Mouse (Mus musculus): ENCODE data around the gene Capn11. TPM values are rescaled to one million over a fixed set of nuclear protein-coding genes. Genes with fewer than 3 reads are reported as not detected.
"Not testable (repeated sequence)": the region's sequence is repeated elsewhere in the genome, so short reads cannot be mapped to it uniquely, and the experiment has no call there.

Capn11 gene
- total and polyA plus RNA-seq, 2 experiments from 2014 or later = 0.19 to 1.2 TPM

- H3K27ac ChIP-seq (ENCODE audit: low read depth, low read length) = peak overlapping the region; percentile 81
- peak; percentile 81 for TF ChIP-seq CTCF (IDR thresholded peaks at IDR 0.05)
- WGBS = 1% methylated on average over 34 of the region's 34 CpGs
- DNase-seq (ENCODE audit: low spot score) (peak; percentile 91), ATAC-seq (ENCODE audit: low FRiP score) (peak; percentile 84)
- peak overlapping the region; percentile 59 for H3K9ac ChIP-seq (replicated peaks; ENCODE audit: low read length, poor library complexity, severe bottlenecking)
- no peaks in the 10 kb centered on the region for H3K9me3 ChIP-seq (ENCODE audit: low read length)
- H3K36me3 ChIP-seq (ENCODE audit: insufficient read depth, low read length) = no peaks in the 10 kb centered on the region
- H3K4me1 ChIP-seq (ENCODE audit: insufficient read depth, low read length) = peaks cover 5% of the 10 kb centered on the region; the same call in 1 of the 2 replicates
- peak overlapping the region; percentile 40 for H3K4me3 ChIP-seq (ENCODE audit: low read depth, low read length)
- H3K27me3 ChIP-seq (ENCODE audit: insufficient read depth, low read length) = peaks cover 3% of the 10 kb centered on the region; the same call in 1 of the 2 replicates
- peak overlapping the region; percentile 63 for H3K4me2 ChIP-seq (ENCODE audit: low read depth, low read length, poor library complexity, severe bottlenecking)
Measured at GRCm38 (mm10) chr17:45629861-45630694, 29.0 kb downstream of the Capn11 start.

GRCm38 (mm10) chr17:45628885-45629855, 30.0 kb downstream of the Capn11 start:
- no peak for TF ChIP-seq CTCF (IDR thresholded peaks at IDR 0.05)
- no peaks in the 10 kb centered on the region for H3K9me3 ChIP-seq (ENCODE audit: low read length)
- no peak for ATAC-seq (ENCODE audit: low FRiP score)
- H3K27ac ChIP-seq (ENCODE audit: low read depth, low read length) = peak overlapping the region; percentile 81
- peak; percentile 42 for DNase-seq (ENCODE audit: low spot score)
- WGBS = 65% methylated on average over 13 of the region's 13 CpGs
- H3K36me3 ChIP-seq (ENCODE audit: insufficient read depth, low read length) = no peaks in the 10 kb centered on the region
- peak overlapping the region; percentile 63 for H3K4me2 ChIP-seq (ENCODE audit: low read depth, low read length, poor library complexity, severe bottlenecking)
- H3K9ac ChIP-seq (replicated peaks; ENCODE audit: low read length, poor library complexity, severe bottlenecking) = no peak overlapping the region
- peaks cover 3% of the 10 kb centered on the region; the same call in 1 of the 2 replicates for H3K27me3 ChIP-seq (ENCODE audit: insufficient read depth, low read length)
- peak overlapping the region; percentile 40 for H3K4me3 ChIP-seq (ENCODE audit: low read depth, low read length)
- H3K4me1 ChIP-seq (ENCODE audit: insufficient read depth, low read length) = peaks cover 5% of the 10 kb centered on the region; the same call in 1 of the 2 replicates

- Histone ChIP-seq H3K9me3 (ENCODE audit: low read length) (no peaks in the 10 kb centered on the region), H3K27me3 (ENCODE audit: insufficient read depth, low read length) (no peaks in the 10 kb centered on the region), H3K36me3 (ENCODE audit: insufficient read depth, low read length) (no peaks in the 10 kb centered on the region), H3K4me3 (ENCODE audit: low read depth, low read length) (no peak overlapping the region), H3K9ac (replicated peaks; ENCODE audit: low read length, poor library complexity, severe bottlenecking) (no peak overlapping the region), H3K4me1 (ENCODE audit: insufficient read depth, low read length) (peaks cover 5% of the 10 kb centered on the region; the same call in 1 of the 2 replicates), H3K4me2 (ENCODE audit: low read depth, low read length, poor library complexity, severe bottlenecking) (no peak overlapping the region), H3K27ac (ENCODE audit: low read depth, low read length) (no peak overlapping the region)
- no peak for TF ChIP-seq CTCF (IDR thresholded peaks at IDR 0.05)
- ATAC-seq (ENCODE audit: low FRiP score) (no peak), DNase-seq (ENCODE audit: low spot score) (no peak)
- WGBS = 21% methylated on average over 3 of the region's 3 CpGs
Measured at GRCm38 (mm10) chr17:45628160-45628559, 31.0 kb downstream of the Capn11 start.

- ATAC-seq (ENCODE audit: low FRiP score) (peak; percentile 39; the same call in 1 of the 2 replicates), DNase-seq (ENCODE audit: low spot score) (peak; percentile 93)
- 0 out of 2 replicates have a peak overlapping the region, but pooled peaks have one; percentile 5 for H3K4me3 ChIP-seq (ENCODE audit: low read depth, low read length)
- H3K4me2 ChIP-seq (ENCODE audit: low read depth, low read length, poor library complexity, severe bottlenecking) = peak overlapping the region; percentile 37
- H3K9ac ChIP-seq (replicated peaks; ENCODE audit: low read length, poor library complexity, severe bottlenecking) = no peak overlapping the region
- peaks cover 5% of the 10 kb centered on the region; the same call in 1 of the 2 replicates for H3K4me1 ChIP-seq (ENCODE audit: insufficient read depth, low read length)
- H3K9me3 ChIP-seq (ENCODE audit: low read length) = no peaks in the 10 kb centered on the region
- WGBS = 18% methylated on average over 15 of the region's 15 CpGs
- H3K27ac ChIP-seq (ENCODE audit: low read depth, low read length) = no peak overlapping the region
- peak; percentile 96 for TF ChIP-seq CTCF (IDR thresholded peaks at IDR 0.05)
- no peaks in the 10 kb centered on the region for H3K27me3 ChIP-seq (ENCODE audit: insufficient read depth, low read length)
- no peaks in the 10 kb centered on the region for H3K36me3 ChIP-seq (ENCODE audit: insufficient read depth, low read length)
Measured at GRCm38 (mm10) chr17:45626577-45627134, 32.5 kb downstream of the Capn11 start.

- not testable (repeated sequence) for H3K4me2 ChIP-seq (ENCODE audit: low read depth, low read length, poor library complexity, severe bottlenecking); H3K4me3 ChIP-seq (ENCODE audit: low read depth, low read length); H3K27me3 ChIP-seq (ENCODE audit: insufficient read depth, low read length); H3K27ac ChIP-seq (ENCODE audit: low read depth, low read length); ATAC-seq (ENCODE audit: low FRiP score); H3K4me1 ChIP-seq (ENCODE audit: insufficient read depth, low read length); H3K36me3 ChIP-seq (ENCODE audit: insufficient read depth, low read length); H3K9ac ChIP-seq (replicated peaks; ENCODE audit: low read length, poor library complexity, severe bottlenecking); DNase-seq (ENCODE audit: low spot score); H3K9me3 ChIP-seq (ENCODE audit: low read length)
- WGBS = 90% methylated on average over 8 of the region's 8 CpGs
Measured at GRCm38 (mm10) chr17:45623425-45623824, 35.7 kb downstream of the Capn11 start.
